Mouse (Mus musculus): Measurements from ENCODE around the gene Ssb. TPM values are rescaled to one million over a fixed set of nuclear protein-coding genes. Genes with fewer than 3 reads are reported as not detected.

Ssb gene
- total RNA-seq (2014; rRNA removed): 20.9 and 40.3 TPM in 2 replicates
- polyA plus RNA-seq (2012; rRNA removed): 1.5 and 1.8 TPM in 2 replicates

DNA sequence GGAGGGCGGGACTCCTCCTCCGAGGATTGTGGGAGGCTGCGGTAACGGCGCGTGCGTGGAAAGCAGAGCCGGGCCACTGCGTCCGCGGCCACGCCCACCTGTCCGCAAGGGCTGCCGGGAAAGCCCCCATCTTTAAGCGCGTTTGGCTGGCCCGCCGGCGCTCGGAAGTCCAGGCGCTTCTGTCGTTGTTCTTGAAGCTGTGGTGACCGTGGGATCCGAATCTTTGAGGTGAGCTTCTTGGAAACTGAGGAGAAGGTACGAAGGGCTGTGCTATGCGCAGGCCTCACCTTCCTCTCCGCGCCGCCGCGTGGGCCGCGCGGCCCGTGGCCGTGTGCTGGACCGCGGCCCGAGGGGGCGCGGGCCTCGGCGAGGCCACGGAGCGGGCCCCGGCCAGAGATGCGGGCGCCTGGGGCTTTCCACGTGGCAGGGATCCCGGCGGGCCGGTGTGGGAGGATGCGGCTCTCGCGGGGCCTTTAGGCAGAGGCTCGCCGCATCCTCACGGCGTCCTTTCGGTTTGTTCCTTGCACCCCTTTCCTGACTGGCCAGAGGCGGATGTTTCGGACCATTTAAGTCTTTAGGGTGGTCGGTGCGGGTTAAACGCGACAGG is at the start of gene Ssb:
TSS of gene Ssb (plus strand) at position 78 of the 607 bp plus-strand sequence.
- H3K79me2 ChIP-seq (ENCODE audit: control insufficient read depth, insufficient read depth, low read length): peaks cover 10% of the 10 kb centered on the region; the same call in 1 of the 2 replicates
- H3K27ac ChIP-seq (replicated peaks; ENCODE audit: insufficient read depth, low read depth, low read length): peak within 1 kb of the TSS; percentile 80
- peak; percentile 80 for DNase-seq (ENCODE audit: extremely low read depth, low read depth, low spot score)
- H3K4me1 ChIP-seq (ENCODE audit: control insufficient read depth, insufficient read depth, low read length): peaks cover 10% of the 10 kb centered on the region; the same call in 1 of the 2 replicates
- H3K4me3 ChIP-seq (ENCODE audit: insufficient read depth, low read depth, low read length): peak within 1 kb of the TSS; percentile 98
- WGBS: under 1% methylated on average over 66 of the region's 66 CpGs
- peak within 1 kb of the TSS; percentile 94 for H3K9ac ChIP-seq (ENCODE audit: low read depth, low read length)
- peaks cover 9% of the 10 kb centered on the region for H3K36me3 ChIP-seq (ENCODE audit: control insufficient read depth, insufficient read depth, low read length)
- TF ChIP-seq POLR2A (IDR thresholded peaks at IDR 0.05; ENCODE audit: extremely low read depth, insufficient read depth, low read length): peak; percentile 55; the same call in 1 of the 2 replicates
- TF ChIP-seq CTCF (IDR thresholded peaks at IDR 0.05; ENCODE audit: low read depth, low read length): no peak
- H3K27me3 ChIP-seq (ENCODE audit: control insufficient read depth, insufficient read depth, low read length): no peaks in the 10 kb centered on the region

DNA sequence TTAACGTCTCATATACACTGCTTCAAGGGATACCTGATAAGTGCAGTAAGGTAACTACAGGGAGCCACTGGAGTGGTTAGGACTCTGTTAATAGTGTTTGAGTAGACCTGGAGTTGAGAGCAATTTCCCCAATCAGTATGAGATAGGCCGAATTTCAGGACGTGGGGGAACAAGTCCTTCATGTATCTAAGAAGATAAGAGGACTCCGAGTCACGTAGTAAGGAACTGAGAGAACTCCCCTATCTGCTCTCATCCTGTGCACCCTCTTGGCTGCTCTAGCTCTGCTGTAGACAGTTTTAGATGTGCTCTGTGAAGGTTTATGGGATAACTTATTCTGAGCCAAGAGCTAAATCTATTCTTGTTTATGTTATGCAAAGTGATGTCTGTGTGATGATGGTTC is 44.8 kb upstream of the Ssb start:
- H3K36me3 ChIP-seq (ENCODE audit: control insufficient read depth, insufficient read depth, low read length): no peaks in the 10 kb centered on the region
- DNase-seq (ENCODE audit: extremely low read depth, low read depth, low spot score): no peak
- H3K4me1 ChIP-seq (ENCODE audit: control insufficient read depth, insufficient read depth, low read length): no peaks in the 10 kb centered on the region
- no peak overlapping the region for H3K4me3 ChIP-seq (ENCODE audit: insufficient read depth, low read depth, low read length)
- no peak overlapping the region for H3K27ac ChIP-seq (replicated peaks; ENCODE audit: insufficient read depth, low read depth, low read length)
- no peak for TF ChIP-seq POLR2A (IDR thresholded peaks at IDR 0.05; ENCODE audit: extremely low read depth, insufficient read depth, low read length)
- TF ChIP-seq CTCF (IDR thresholded peaks at IDR 0.05; ENCODE audit: low read depth, low read length): no peak
- H3K9ac ChIP-seq (ENCODE audit: low read depth, low read length): no peak overlapping the region
- WGBS: 55% methylated on average over 5 of the region's 5 CpGs
- H3K79me2 ChIP-seq (ENCODE audit: control insufficient read depth, insufficient read depth, low read length): no peaks in the 10 kb centered on the region
- H3K27me3 ChIP-seq (ENCODE audit: control insufficient read depth, insufficient read depth, low read length): no peaks in the 10 kb centered on the region

- Histone ChIP-seq H3K9ac (ENCODE audit: low read depth, low read length) (no peak overlapping the region), H3K4me3 (ENCODE audit: insufficient read depth, low read depth, low read length) (no peak overlapping the region), H3K79me2 (ENCODE audit: control insufficient read depth, insufficient read depth, low read length) (no peaks in the 10 kb centered on the region), H3K4me1 (ENCODE audit: control insufficient read depth, insufficient read depth, low read length) (no peaks in the 10 kb centered on the region), H3K36me3 (ENCODE audit: control insufficient read depth, insufficient read depth, low read length) (no peaks in the 10 kb centered on the region), H3K27me3 (ENCODE audit: control insufficient read depth, insufficient read depth, low read length) (peaks cover 9% of the 10 kb centered on the region), H3K27ac (replicated peaks; ENCODE audit: insufficient read depth, low read depth, low read length) (no peak overlapping the region)
- WGBS: 82% methylated on average over 9 of the region's 9 CpGs
- TF ChIP-seq POLR2A (IDR thresholded peaks at IDR 0.05; ENCODE audit: extremely low read depth, insufficient read depth, low read length) (no peak), CTCF (IDR thresholded peaks at IDR 0.05; ENCODE audit: low read depth, low read length) (no peak)
- DNase-seq (ENCODE audit: extremely low read depth, low read depth, low spot score): no peak
Observed at GRCm38 (mm10) chr2:69818350-69819085, 42.8 kb upstream of the Ssb start.

- Histone ChIP-seq H3K4me3 (ENCODE audit: insufficient read depth, low read depth, low read length) (no peak overlapping the region), H3K4me1 (ENCODE audit: control insufficient read depth, insufficient read depth, low read length) (no peaks in the 10 kb centered on the region), H3K27ac (replicated peaks; ENCODE audit: insufficient read depth, low read depth, low read length) (no peak overlapping the region), H3K79me2 (ENCODE audit: control insufficient read depth, insufficient read depth, low read length) (no peaks in the 10 kb centered on the region), H3K36me3 (ENCODE audit: control insufficient read depth, insufficient read depth, low read length) (no peaks in the 10 kb centered on the region), H3K9ac (ENCODE audit: low read depth, low read length) (no peak overlapping the region), H3K27me3 (ENCODE audit: control insufficient read depth, insufficient read depth, low read length) (peaks cover 9% of the 10 kb centered on the region)
- no peak for TF ChIP-seq CTCF (IDR thresholded peaks at IDR 0.05; ENCODE audit: low read depth, low read length)
- TF ChIP-seq POLR2A (IDR thresholded peaks at IDR 0.05; ENCODE audit: extremely low read depth, insufficient read depth, low read length): no peak
- no peak for DNase-seq (ENCODE audit: extremely low read depth, low read depth, low spot score)
- 64% methylated on average over 1 of the region's 1 CpGs for WGBS
Observed at GRCm38 (mm10) chr2:69820201-69820600, 41.2 kb upstream of the Ssb start.

DNA sequence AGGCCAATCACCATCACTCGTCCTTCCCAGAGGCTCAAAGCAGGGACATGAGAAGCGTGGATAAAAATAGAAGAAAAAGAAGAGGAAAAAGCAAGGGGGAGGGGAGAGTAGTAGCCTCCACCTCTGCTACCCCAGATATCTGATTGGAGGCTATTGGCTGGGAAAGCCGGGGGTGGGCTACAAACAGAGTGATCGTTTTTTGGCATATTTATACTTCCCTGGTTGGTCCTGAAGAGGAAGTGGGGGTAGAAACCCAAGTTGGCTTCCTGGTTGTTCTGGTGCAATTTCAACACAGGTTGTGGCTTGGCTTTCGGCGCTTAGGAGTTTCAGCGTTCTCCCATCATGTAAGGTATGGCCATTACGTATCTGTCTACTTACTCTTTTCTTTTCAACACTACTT is 39.7 kb upstream of the Ssb start, which contains the start of gene Klhl23:
TSS of gene Klhl23 (plus strand) at position 234 of the 400 bp plus-strand sequence.
- Histone ChIP-seq H3K4me1 (ENCODE audit: control insufficient read depth, insufficient read depth, low read length) (no peaks in the 10 kb centered on the region), H3K27me3 (ENCODE audit: control insufficient read depth, insufficient read depth, low read length) (peaks cover 9% of the 10 kb centered on the region), H3K4me3 (ENCODE audit: insufficient read depth, low read depth, low read length) (peak within 1 kb of the TSS; percentile 82), H3K36me3 (ENCODE audit: control insufficient read depth, insufficient read depth, low read length) (no peaks in the 10 kb centered on the region), H3K9ac (ENCODE audit: low read depth, low read length) (peak within 1 kb of the TSS; percentile 83), H3K79me2 (ENCODE audit: control insufficient read depth, insufficient read depth, low read length) (no peaks in the 10 kb centered on the region), H3K27ac (replicated peaks; ENCODE audit: insufficient read depth, low read depth, low read length) (no peak within 1 kb of the TSS)
- TF ChIP-seq CTCF (IDR thresholded peaks at IDR 0.05; ENCODE audit: low read depth, low read length) (no peak), POLR2A (IDR thresholded peaks at IDR 0.05; ENCODE audit: extremely low read depth, insufficient read depth, low read length) (no peak)
- WGBS: 36% methylated on average over 8 of the region's 8 CpGs
- no peak for DNase-seq (ENCODE audit: extremely low read depth, low read depth, low spot score)

All from liver, adult 2 months (tissue).